Mouse (Mus musculus): ENCODE measurements at regions not wholly inside any gene's neighbourhood (a gene's known extent, or its start where the extent isn't known, plus 50 kb on each side); places are given as distances from the start of the nearest gene placed in this dataset.
"Not testable (repeated sequence)": the region's sequence is repeated elsewhere in the genome, so short reads cannot be mapped to it uniquely, and the experiment has no call there.

DNA sequence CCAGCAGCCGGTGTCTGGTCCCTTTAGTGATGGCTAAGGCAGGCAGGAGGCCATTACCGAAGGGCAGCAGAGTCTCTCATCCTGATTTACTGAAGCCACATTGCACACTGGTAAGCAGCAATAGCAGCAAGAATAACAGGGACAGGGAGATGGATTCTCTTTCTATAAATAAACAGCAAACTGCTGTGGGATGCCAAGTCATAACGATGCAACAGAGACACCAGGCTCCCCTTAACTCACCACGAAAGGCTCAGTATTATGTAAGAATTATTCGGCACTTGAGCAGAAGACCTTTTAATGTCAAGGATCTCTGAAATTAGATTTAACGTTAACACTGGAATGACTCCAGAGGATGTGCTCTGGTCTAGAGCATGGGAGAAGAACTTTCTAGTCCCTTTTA lies 202.1 kb downstream of the Ddx10 start:
- DNase-seq = no peak

DNA sequence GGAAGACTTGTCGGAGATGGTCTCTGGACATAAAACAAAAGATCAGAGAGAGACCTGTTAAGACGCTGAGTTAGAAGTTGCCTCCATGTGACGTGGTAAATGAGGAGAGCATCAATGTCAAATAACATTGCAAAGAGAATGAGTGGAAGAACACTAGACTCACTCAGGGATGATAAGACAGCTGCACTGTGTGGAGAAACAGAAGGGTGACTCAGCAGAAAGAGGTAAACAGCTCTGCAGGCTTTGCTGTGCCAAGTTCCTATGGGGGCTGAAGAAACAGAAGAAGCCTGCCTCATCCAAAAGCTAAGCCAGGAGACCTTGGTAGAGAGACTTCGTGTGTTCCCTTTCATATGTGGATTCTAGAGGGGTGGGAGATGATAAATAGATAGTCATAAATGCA lies 214.1 kb downstream of the Ddx10 start:
- DNase-seq = no peak

DNA sequence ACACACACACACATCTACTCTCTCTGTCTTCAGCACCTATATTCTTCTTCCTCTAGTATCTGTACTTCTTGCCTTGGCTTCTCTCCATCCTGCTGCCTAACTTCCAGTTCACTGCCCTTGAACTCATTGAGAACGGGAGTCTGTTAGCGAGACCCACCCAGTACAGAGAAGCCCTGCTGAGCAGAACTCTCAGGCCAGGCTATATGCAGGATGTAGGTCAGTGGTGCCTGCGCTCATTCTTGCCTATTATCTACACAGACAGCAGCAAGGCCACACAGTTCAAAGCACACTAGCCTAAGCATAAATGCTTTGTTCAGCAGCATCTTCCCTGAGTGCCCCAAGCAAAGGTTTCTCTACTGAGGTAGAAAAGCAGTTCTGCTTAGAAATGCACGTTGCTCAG lies 225.8 kb downstream of the Ddx10 start:
- no peak for DNase-seq

DNA sequence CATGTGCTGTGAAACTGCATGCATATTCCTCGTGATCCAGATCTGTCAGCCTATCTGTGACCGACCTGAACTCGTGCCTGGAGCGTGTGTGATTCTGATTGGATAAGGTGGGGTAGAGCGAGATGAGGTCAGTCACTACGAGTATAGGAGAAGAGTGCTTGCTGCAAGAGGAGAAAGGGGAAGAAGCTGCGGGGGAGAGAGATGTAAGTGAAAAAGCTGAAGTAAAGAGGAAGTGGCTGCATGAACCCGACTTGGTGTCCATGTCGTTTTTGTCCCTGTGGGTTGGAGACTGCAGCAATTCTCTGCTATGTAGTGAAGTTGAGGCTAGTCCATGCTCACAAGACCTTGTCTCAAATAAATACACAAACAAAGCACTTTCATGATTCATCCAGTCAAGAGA lies 237.1 kb downstream of the Ddx10 start:
- no peak for DNase-seq

DNA sequence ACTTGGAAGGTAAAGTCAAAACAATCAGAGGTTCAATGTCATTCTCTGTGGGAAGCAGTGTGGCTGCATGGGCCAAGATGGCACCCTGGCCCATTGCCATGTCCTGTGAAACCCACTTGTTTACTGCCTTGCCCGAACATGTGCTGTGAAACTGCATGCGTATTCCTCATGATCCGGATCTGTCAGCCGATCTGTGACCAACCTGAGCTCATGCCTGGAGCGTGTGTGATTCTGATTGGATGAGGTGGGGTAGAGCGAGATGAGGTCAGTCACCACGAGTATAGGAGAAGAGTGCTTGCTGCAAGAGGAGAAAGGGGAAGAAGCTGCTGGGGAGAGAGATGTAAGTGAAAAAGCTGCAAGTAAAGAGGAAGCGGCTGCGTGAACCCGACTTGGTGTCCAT lies 240.5 kb downstream of the Ddx10 start:
- DNase-seq = no peak

DNA sequence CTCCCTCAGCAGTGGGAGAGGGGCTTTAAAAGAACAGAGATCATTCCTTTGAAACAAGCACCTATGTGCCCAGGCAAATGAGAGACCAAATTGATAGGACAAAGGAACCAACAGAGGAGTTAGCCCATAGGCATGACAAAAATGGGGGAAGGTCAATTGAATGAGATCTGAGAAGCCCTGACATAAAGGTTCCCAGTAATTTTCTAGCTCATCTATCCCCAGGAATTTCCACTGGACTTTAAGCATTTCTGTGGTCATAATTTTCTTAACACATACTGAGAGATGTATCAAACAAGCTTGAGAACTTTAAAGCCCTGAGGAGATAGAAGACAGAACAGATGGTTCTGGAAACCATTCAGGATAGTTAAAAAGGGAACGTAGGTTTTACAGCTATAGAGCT lies 241.8 kb downstream of the Ddx10 start:
- DNase-seq = no peak

DNA sequence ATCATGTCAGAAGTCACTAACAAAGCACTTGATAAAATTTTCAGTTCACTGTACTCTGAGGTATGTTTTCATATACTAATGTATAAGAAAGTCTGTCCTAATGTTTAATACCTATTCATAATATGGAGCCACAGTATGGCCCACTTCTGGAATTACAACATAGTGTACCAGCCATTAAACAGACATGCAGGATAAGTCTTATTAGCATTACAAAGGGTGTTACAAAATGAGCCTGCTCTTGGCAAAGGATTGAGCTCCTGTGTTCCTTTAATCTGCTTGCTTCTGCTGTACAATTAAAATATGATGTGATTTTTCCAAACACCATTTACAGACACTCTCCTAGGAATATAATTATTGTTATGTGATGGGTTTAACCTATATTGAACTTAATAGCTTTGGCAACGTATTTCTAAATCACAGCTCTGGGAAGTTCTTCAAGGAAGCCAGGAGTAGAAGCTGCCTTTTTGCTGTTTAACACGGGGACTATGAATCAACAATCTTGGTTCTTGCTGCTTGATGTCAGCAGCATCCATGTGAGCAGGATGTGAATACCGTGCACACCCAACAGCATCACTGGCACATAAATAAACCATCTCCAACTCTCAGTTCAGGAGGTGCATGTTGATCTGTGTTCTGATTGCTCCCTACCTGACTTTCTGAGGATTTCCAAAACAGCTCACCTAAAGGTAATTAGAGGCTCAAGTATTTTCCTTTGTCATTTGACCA lies 243.4 kb downstream of the Ddx10 start:
- DNase-seq = no peak

DNA sequence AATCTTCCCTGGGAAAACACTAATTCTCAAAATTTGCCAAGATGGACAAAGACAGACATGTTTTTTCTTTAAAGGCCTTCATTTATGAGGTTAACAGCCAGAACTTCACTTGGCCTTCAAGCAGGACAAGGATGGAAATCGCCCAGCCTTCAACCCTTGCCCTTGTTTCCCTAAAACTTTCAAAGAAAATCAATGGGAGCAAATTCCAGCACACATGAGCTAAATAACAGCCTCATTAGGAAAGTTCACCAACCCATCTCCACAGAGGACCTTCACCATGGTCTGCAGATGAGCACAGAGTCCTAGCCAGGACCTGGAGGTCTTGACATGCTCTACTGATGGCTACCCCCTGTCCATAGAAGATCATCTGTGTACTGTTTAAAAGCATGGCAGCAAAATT lies 271.8 kb downstream of the Ddx10 start:
- DNase-seq = no peak

DNA sequence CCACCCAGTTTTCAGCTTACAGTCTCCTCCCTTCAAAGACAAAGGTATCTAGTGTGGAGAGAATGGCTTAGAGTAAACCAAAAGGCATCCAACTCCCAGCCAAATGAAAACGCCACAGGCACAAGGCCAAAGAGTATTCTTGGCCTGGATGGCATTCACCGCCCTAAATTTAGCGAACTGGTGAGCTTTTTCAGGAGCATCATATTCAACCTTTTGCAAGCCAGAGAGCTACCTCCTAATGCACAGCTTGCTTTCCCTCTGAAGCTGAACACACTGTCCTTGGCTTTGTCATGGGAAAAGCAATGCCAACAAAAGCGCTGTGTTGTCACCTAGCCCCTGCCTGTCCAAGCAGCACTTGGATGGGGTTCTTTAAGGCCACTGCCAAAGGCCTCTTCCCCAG lies 282.2 kb downstream of the Ddx10 start:
- no peak for DNase-seq

DNA sequence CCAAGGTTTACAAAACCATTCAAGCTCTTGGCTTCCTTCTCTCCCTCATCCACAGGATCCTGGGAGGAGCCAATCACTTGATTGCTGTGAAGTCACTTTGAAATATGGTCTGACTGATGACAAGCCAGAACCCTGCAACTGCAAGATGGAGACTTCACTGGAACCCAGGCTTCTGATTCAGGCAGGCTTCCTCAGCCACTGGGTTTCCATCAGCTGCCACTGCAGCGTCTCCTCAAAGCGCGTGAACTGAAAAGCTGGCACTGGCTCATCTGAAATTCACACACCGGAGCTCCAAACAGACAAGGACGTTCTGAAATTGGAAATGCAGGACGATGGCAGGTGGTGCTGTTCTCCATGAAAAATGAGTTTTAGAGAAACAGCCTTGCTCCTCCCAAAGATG lies 280.1 kb upstream of the AI593442 start:
- DNase-seq = no peak

DNA sequence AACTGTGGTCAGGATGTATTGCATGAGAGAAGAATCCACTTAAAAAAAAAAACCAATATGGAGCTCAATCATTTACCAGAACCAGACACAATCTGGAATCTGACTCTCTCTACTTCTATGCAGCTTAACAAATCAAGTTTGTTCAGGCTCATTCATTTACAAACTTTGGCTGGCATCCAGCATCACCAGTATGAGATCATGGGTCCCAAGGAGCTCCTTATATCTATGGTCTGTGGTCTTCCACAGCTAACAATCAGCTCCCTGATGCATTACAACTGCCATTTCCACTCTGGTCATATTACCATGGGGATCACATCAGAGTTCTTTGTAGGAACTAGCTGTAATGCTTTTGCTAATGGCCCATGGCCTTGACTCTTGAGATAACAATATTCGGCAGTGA lies 277.7 kb upstream of the AI593442 start:
- DNase-seq = peak; percentile 30

DNA sequence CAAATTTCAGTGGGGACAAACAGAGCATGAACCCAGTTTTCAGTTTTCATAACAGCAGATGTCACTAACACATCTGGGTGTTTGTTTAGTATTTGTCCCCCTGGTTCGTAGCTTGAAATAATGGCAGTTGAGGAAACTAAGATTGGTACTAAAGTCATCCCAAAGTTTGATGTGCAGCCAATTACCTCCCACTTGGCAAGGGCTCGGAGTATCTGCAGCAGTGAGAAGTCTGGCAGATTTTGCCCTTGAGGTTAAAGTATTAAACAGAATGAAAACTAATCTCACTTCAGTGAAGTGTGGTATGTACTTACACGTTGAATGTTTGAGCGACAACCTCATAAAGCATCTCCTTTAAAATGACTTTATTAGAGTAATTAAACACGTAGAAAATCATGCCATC lies 264.5 kb upstream of the AI593442 start:
- no peak for DNase-seq

DNA sequence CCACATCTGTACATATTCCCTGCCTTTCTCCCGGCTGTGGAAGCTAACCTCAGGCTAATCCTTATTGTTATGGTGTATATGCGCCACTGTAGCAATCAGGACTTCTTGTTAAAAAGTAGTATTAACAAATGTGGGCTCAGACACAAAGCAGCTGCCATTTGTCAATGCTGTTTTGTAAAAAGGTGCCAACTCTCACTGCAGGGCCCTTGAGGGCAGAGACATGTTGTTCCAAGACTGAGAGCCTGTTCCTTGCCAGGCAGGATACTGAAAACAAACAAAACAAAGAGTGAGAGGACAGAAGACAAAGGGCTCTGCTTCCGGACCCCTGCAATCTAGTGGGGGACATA lies 262.0 kb upstream of the AI593442 start:
- DNase-seq = no peak

DNA sequence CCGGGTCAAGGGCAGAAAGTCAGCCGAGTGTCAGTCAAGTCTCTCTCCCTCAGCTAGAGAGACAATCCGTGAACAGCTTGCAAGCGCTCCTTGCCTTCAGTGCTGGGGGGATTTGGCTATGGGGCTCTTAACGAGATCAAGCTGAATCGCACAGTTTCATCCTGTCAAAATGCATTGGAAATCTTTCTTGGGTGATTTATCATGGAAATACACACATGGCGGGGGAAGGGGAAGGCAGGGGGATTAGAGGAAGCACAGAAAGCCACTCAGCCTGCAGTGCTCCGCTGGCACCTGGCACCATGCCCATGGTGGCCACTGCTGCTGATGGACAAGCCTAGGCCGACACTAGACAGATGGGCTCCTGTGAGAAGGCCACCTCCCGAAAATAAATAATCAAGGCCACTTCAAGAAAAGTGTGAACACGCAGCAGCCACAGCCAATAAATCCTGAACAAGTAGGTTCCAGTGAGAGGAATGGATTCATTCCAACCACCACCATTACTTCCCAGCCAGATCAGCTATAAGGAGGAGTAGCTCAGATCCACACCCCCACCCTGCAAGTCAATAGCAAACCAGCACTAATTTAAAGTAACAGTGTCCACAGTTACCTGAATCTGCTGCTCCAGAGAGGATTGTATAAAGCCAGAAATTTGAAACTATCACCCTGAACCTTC lies 261.5 kb upstream of the AI593442 start:
- DNase-seq = peak; percentile 28

DNA sequence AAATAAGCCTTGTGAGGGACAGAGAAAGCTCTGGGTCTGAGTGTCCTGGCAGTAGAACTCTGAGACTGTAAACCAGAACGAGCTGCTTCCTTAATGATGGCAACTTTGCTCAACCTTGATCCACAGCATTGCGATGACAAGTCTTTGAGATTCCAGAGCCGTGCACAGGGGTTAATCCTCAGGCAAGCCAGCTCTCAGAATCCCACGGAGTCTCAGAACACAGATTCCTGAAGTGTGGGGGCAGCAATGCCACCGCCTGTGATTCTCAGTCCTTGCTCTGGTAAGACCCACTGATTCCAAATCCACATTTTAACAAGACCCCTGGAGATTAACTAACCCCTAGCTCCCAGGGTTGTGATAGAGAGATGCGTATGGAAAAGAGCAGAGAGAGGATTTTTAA lies 255.5 kb upstream of the AI593442 start:
- DNase-seq = no peak

DNA sequence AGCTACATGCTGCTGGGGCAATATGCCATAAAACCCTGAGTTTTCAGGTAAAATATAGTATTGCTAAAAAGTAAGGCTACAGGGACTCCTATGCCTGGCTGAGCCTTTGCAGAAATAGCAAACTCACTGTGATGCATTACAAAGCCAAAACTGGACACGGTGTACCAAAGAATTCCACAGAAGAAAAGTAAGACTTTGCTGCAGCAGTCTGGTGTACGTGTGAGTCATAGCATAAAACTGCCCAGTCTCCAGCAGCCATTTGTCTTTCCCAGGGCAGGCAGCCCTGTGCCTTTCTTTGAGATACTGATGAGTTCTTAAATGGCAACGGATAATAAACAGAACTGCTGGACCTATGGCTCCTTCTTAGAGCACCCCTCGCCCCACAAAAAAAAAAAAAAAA lies 237.9 kb upstream of the AI593442 start:
- DNase-seq = no peak

DNA sequence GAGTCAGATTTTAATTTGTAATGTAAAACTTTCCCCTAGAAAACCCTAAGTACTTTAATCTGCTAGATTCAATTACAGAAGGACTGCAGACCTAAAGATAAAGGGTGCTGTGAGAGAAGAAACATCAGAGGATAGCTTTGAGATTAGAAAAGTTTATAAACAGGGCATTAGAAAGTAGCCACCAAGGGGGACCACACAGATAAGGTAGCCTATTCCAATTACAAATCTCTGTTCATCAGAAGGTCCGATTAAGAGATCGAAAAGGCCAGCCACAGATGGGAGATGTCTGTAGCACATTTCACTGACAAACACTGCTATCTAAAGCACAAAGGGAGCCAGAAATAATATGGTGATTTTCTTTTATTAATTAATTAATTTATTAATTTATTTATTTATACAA lies 209.1 kb upstream of the AI593442 start:
- DNase-seq = not testable (repeated sequence)

DNA sequence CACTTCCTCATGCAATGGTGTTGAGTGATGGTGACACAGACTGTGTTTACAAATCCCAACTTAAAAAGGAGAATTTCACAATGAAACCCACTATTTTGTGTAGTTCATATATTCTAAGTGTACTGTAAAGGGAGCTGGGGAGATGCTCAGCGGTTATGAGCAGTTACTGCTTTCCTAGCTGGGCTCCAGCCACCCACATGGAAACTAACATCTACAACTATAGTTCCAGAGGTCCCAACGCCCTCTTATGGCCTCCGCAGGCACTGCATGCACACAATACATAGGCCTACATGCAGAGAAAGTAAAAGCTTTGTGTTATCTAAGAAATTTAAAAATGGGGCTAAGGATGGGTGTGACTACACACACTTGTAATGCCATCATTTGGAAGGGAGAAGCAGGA lies 208.4 kb upstream of the AI593442 start:
- DNase-seq = not testable (repeated sequence)

DNA sequence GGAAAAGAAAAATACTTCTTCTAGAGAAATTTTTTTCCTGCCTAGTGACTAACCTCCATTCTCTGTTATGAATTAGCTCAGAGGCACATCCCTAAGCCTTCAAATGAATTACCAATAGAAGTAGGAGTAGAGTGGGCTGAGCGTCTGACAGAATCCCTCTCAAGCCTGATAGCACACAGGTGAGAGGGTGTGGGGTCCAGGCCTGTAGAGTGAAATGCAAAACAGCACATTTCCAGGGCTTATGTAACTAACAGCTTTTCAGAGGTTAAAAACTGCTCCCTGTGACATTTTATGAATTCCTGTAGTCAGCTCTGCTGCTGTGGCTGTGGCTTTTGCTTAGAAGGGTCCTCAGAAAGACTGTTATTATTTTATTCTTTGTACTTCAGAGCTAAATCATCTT lies 187.7 kb upstream of the AI593442 start:
- DNase-seq = no peak

DNA sequence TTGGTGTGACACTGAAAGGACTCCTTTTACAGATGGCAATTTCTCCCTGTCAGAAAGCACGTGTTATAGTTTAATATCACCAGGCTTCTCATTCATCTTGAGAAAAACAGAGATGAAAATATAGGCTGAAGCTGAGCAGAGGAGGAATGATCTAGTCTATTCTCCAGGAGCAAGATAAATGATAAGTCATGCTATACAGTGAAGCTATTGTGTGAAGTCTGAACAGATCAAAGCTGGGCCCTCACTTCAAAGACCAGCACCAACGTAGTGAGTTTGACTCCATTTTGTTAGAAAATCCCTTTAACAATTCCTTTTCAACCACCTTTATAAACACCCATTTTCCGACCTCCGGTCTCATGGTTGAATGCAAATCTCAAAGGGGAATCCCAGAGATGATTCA lies 180.7 kb upstream of the AI593442 start:
- no peak for DNase-seq

DNA sequence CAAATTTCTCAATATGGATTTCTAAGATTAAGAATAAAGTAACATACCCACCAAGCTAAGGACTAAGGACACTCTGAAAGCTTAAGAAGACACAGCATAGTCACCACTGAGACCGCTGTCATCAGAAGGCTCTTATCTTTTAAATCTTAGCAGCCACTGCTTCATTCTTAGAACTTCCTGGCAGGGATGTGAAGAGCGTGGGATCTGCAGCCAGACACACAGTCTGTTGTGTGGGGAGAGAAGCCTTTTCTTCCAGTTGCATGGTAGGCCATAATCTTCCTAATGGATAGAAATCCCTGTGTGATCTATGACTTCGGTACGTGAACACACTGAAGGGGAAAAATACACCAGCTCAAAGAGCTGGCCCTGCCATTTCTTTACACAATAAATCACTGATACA lies 178.8 kb upstream of the AI593442 start:
- no peak for DNase-seq

DNA sequence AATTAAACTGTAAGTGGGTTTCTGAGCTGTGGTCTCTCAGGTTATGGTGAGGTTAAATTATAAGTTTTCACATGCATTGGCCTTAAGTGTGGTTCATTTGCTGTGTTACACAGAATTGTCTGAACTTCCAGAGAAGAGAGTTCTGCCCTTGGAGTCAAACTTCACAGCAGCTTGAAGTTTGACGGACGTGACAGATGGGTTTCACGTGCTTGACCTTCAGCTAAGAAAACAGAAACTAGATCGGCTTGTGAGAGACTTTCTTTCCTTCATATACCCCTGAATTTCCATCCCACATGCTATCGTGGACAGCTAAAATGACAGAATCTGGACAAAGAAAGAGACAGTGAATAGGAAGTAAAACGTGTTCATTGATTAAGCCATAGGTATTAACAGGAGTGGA lies 173.8 kb upstream of the AI593442 start:
- DNase-seq = no peak

DNA sequence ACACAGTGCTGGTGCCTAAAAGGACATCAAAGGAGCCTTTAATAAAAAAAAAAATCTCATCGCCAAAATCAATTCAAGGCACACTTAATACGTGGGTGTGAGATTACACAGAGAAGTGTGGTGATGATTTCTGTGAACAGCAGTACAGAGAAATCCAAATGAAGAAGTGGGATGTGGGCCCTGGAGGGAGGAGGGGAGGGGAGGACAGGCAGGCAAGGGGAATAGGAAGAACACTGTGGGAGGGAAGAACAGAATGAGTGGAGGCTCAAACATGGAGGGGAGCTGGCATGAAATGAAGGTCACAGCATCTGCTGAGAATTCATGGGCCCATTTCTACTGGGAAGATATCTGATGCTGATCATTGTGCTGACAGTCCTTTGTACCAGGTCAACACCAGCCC lies 171.0 kb upstream of the AI593442 start:
- no peak for DNase-seq

DNA sequence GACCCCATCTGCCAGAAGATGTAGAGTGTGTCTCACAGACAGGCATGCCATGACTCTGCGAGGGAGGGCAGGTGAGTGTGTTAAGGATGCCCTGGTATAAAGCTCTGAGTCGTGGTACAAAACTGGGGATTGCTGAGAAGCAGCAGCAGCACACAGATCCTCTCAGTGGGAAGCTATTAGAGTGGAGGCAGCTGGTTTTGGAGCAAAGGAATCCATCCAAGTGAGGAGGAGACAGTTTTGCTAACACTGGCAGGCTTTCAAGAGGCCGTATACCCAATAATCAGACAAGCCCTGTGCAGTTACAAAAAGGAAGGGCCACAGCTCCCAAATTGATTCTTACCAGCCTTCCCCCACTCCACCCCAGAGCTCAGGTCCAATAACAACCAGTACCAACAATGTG lies 170.4 kb upstream of the AI593442 start:
- no peak for DNase-seq

DNA sequence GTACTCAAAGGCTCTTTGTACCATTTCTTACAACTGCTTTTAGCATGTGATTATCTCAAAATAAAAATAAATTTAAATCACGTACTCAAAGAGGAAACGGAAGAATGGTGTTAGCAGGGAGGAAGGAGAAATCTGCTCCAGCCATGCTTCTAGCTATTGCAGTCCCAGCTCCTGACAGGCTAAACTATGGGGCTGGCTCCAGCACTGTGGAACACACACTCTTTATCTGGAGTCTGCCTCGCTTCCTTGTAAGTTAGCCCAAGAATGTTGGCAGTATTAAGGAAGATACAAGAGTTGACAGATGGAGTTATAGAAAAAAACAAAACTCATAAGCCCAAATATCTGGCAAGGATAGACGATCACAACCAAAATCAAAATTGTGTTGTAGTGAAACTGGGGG lies 161.5 kb upstream of the AI593442 start:
- DNase-seq = no peak
